Mouse (Mus musculus): ENCODE data around the gene Nt5dc2. TPM values are rescaled to one million over a fixed set of nuclear protein-coding genes. Genes with fewer than 3 reads are reported as not detected.

The Nt5dc2 gene
- total and polyA plus RNA-seq, 3 experiments, result 3.3 to 52.5 (median 4.0) TPM

- Histone ChIP-seq H3K4me2 (ENCODE audit: insufficient read depth, low read depth, poor library complexity, severe bottlenecking) (no peak overlapping the region), H3K4me3 (replicated peaks in 1 of 3; ENCODE audit: low read depth in 2 of 3, low read length in 2 of 3, poor library complexity in 1 of 3) (no peak overlapping the region), H3K27me3 (replicated peaks) (no peaks in the 10 kb centered on the region), H3K36me3 (replicated peaks in 1 of 2; ENCODE audit: control insufficient read depth in 1 of 2, insufficient read depth in 1 of 2, low read length in 1 of 2) (peaks cover 39 to 84% of the 10 kb centered on the region in 2 experiments), H3K9me3 (replicated peaks; ENCODE audit: low read length) (no peaks in the 10 kb centered on the region), H3K4me1 (ENCODE audit: control insufficient read depth in 1 of 2, insufficient read depth in 2 of 2) (no peaks in the 10 kb centered on the region), H3K79me2 (replicated peaks; ENCODE audit: control insufficient read depth, extremely low read depth, insufficient read depth, poor library complexity, severe bottlenecking) (no peaks in the 10 kb centered on the region), H3K9ac (ENCODE audit: insufficient read depth, low read depth) (no peak overlapping the region), H3K27ac (ENCODE audit: insufficient read depth, low read depth) (no peak overlapping the region)
- in situ Hi-C loops (cut with MboI; ENCODE audit: low pct_ligation_motif_present, low pct_unique_long_range_greater_than_20kb, low sequenced_read_pairs), result no loop called here
- no peak for DNase-seq (ENCODE audit: extremely low read depth)
- TF ChIP-seq USF1 (IDR thresholded peaks at IDR 0.05; ENCODE audit: low read depth, low read length) (no peak), CTCF (conservative IDR thresholded peaks at IDR 0.05 in 1 of 2, IDR thresholded peaks at IDR 0.05 in 1 of 2; ENCODE audit: low read depth in 2 of 2, low read length in 2 of 2) (no peak), UBTF (IDR thresholded peaks at IDR 0.05; ENCODE audit: low read depth, low read length) (no peak), ETS1 (conservative IDR thresholded peaks at IDR 0.05; ENCODE audit: low read depth, low read length) (no peak)
- dilution Hi-C loops (cut with MboI; ENCODE audit: extremely low pct_ligation_motif_present, extremely low pct_unique_long_range_greater_than_20kb, low sequenced_read_pairs), result no loop called here
Observed at GRCm38 (mm10) chr14:31110613-31111012, 20.2 kb upstream of the Nt5dc2 start.

- dilution Hi-C loops (cut with MboI; ENCODE audit: extremely low pct_ligation_motif_present, extremely low pct_unique_long_range_greater_than_20kb, low sequenced_read_pairs) (no loop called here), in situ Hi-C loops (cut with MboI; ENCODE audit: low pct_ligation_motif_present, low pct_unique_long_range_greater_than_20kb, low sequenced_read_pairs) (no loop called here)
- Histone ChIP-seq H3K36me3 (replicated peaks in 1 of 2; ENCODE audit: control insufficient read depth in 1 of 2, insufficient read depth in 1 of 2, low read length in 1 of 2) (peaks cover 38 to 84% of the 10 kb centered on the region in 2 experiments), H3K27me3 (replicated peaks) (no peaks in the 10 kb centered on the region), H3K27ac (ENCODE audit: insufficient read depth, low read depth) (no peak overlapping the region), H3K4me2 (ENCODE audit: insufficient read depth, low read depth, poor library complexity, severe bottlenecking) (no peak overlapping the region), H3K4me1 (ENCODE audit: control insufficient read depth in 1 of 2, insufficient read depth in 2 of 2) (no peaks in the 10 kb centered on the region), H3K79me2 (replicated peaks; ENCODE audit: control insufficient read depth, extremely low read depth, insufficient read depth, poor library complexity, severe bottlenecking) (no peaks in the 10 kb centered on the region), H3K9ac (ENCODE audit: insufficient read depth, low read depth) (no peak overlapping the region), H3K4me3 (replicated peaks in 1 of 3; ENCODE audit: low read depth in 2 of 3, low read length in 2 of 3, poor library complexity in 1 of 3) (no peak overlapping the region), H3K9me3 (replicated peaks; ENCODE audit: low read length) (no peaks in the 10 kb centered on the region)
- no peak for DNase-seq (ENCODE audit: extremely low read depth)
- TF ChIP-seq BHLHE40 (IDR thresholded peaks at IDR 0.05; ENCODE audit: low read depth, low read length), result no peak
- no peak for TF ChIP-seq NRF1 (IDR thresholded peaks at IDR 0.05; ENCODE audit: low read depth, low read length)
- no peak for TF ChIP-seq MYC (IDR thresholded peaks at IDR 0.05; ENCODE audit: low read depth, low read length)
- TF ChIP-seq JUND (conservative IDR thresholded peaks at IDR 0.05; ENCODE audit: low read depth, low read length), result no peak
- no peak for TF ChIP-seq NELFE (IDR thresholded peaks at IDR 0.05; ENCODE audit: low read depth, low read length)
- no peak for TF ChIP-seq GABPA (IDR thresholded peaks at IDR 0.05; ENCODE audit: insufficient replicate concordance, low read depth, low read length)
- no peak for TF ChIP-seq POLR2AphosphoS2 (IDR thresholded peaks at IDR 0.05; ENCODE audit: low read depth, low read length)
- TF ChIP-seq EP300 (IDR thresholded peaks at IDR 0.05; ENCODE audit: low read length), result no peak
- TF ChIP-seq JUN (IDR thresholded peaks at IDR 0.05; ENCODE audit: insufficient read depth, low read depth, low read length), result no peak
- no peak for TF ChIP-seq MEF2A (IDR thresholded peaks at IDR 0.05; ENCODE audit: borderline replicate concordance, low read depth, low read length)
- TF ChIP-seq KAT2A (IDR thresholded peaks at IDR 0.05; ENCODE audit: insufficient replicate concordance, low read length), result no peak
- TF ChIP-seq MAX (IDR thresholded peaks at IDR 0.05; ENCODE audit: low read length), result no peak
- TF ChIP-seq MAZ (IDR thresholded peaks at IDR 0.05; ENCODE audit: low read depth, low read length), result no peak
- no peak for TF ChIP-seq SMC3 (IDR thresholded peaks at IDR 0.05; ENCODE audit: low read depth, low read length)
- no peak for TF ChIP-seq USF1 (IDR thresholded peaks at IDR 0.05; ENCODE audit: low read depth, low read length)
- TF ChIP-seq E2F4 (IDR thresholded peaks at IDR 0.05; ENCODE audit: insufficient replicate concordance, low read depth, low read length), result no peak
- no peak for TF ChIP-seq HCFC1 (IDR thresholded peaks at IDR 0.05; ENCODE audit: low read depth, low read length)
- TF ChIP-seq PAX5 (IDR thresholded peaks at IDR 0.05; ENCODE audit: low read length), result no peak
- TF ChIP-seq TCF12 (IDR thresholded peaks at IDR 0.05; ENCODE audit: low read depth, low read length), result no peak
Observed at GRCm38 (mm10) chr14:31112187-31112586, 18.7 kb upstream of the Nt5dc2 start.

Data from CH12.LX (cell line).